Mouse (Mus musculus) liver, embryonic 15.5 days (tissue): ENCODE measurements around the gene Tmem41b. TPM values are rescaled to one million over a fixed set of nuclear protein-coding genes. Genes with fewer than 3 reads are reported as not detected.
A peak's percentile ranks its signal among the peaks of the same experiment; 100 is the strongest.

Experiments used
- ATAC-seq: fragments of 200-750 bp; cut with Nextera tagmentation; 2 replicates; pipeline ENCODE4 v1.8.0; 2017; ENCODE audit warnings: moderate number of reproducible peaks, mild to moderate bottlenecking, moderate library complexity; ENCODE audit not compliant: insufficient read depth
- H3K27ac ChIP-seq: fragments of 300-500 bp; sonication (generic); replicated peaks from 2 replicates; pipeline ENCODE4 v1.5.1; 2015; ENCODE audit warnings: mild to moderate bottlenecking, inconsistent platforms
- H3K27me3 ChIP-seq: fragments of 300-500 bp; sonication (generic); 2 replicates; pipeline ENCODE4 v1.6.1; 2015; ENCODE audit warnings: mild to moderate bottlenecking, inconsistent platforms
- H3K36me3 ChIP-seq: fragments of 300-500 bp; sonication (generic); replicated peaks from 2 replicates; pipeline ENCODE4 v1.6.1; 2015; ENCODE audit warnings: moderate library complexity, mild to moderate bottlenecking, inconsistent platforms
- H3K4me1 ChIP-seq: fragments of 300-500 bp; sonication (generic); replicated peaks from 2 replicates; pipeline ENCODE4 v1.6.1; 2015; ENCODE audit warnings: inconsistent platforms
- H3K4me2 ChIP-seq: fragments of 300-500 bp; sonication (generic); 2 replicates; pipeline ENCODE4 v1.6.1; 2015; ENCODE audit warnings: moderate library complexity, mild to moderate bottlenecking, inconsistent platforms
- H3K4me3 ChIP-seq: fragments of 300-500 bp; sonication (generic); replicated peaks from 2 replicates; pipeline ENCODE4 v1.5.1; 2015; ENCODE audit warnings: mild to moderate bottlenecking, inconsistent platforms
- H3K9ac ChIP-seq: fragments of 300-500 bp; sonication (generic); 2 replicates; pipeline ENCODE4 v1.6.1; 2015; ENCODE audit warnings: moderate library complexity, mild to moderate bottlenecking, inconsistent platforms
- H3K9me3 ChIP-seq: fragments of 300-500 bp; sonication (generic); replicated peaks from 2 replicates; pipeline ENCODE4 v1.6.1; 2016; ENCODE audit warnings: inconsistent platforms
- WGBS: fragments of 180-500 bp; shearing (Covaris S2); methylation state at CpG from one replicate; pipeline ENCODE4 v1.1.7; 2015; ENCODE audit warnings: mixed read lengths; ENCODE audit not compliant: insufficient replicate concordance; 5-methylcytosine and 5-hydroxymethylcytosine counted together
- polyA plus RNA-seq: library from polyadenylated mRNA; unstranded; fragments of >200 nt; fragmentation: Nextera tagmentation; extraction: Ambion mirVana; gene quantifications from 2 replicates; pipeline ENCODE4 v1.2.1, GENCODE M21; 2015

The Tmem41b gene
- polyA plus RNA-seq, 1 experiment from 2014 or later: 27.9 TPM

DNA sequence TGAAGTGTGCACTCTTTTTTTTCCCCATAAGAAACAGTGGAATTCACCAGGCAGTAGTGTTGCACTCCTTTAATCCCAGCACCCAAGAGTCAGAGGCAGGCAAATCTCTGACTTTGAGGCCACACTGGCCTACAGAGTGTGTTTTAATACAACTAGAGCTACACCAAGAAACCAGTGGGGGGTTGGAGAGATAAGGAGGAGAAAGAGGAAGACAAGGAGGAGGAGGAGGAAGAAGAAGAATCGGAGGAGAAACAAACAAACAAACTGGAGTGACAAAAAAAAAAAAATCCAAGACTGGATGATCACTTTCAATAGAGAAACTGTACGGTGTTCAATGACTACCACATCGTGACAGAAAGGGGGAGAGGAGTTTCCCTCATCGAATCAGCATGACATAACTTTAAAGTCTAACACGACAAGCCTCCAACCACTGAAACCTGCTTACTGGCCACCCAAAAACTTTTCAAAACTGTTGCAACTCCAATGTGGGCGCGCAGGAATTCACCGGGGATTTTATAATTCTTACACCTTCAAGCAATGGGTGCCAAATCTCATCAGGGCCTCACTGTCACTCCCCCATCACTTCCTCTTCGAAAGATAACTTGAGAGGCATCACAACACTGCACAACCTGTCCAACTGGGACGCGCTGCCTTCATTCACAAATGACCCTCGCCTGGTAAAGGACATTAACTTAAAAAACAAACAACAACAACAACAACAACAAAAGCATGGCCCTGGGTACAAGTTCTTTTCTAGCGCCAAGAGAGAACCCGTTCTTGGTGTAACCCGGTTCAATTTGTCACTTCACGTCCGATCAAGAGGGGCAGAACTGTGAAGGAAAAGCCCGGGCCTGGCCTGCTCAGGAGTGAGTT lies 27.6 kb downstream of the Tmem41b start:
- peaks cover 55% of the 10 kb centered on the region for H3K4me1 ChIP-seq
- H3K36me3 ChIP-seq: no peaks in the 10 kb centered on the region
- 2% methylated on average over 18 of the region's 18 CpGs for WGBS
- H3K9me3 ChIP-seq: no peaks in the 10 kb centered on the region
- peak; percentile 36 for ATAC-seq
- peak overlapping the region; percentile 89 for H3K4me2 ChIP-seq
- peak overlapping the region; percentile 78 for H3K4me3 ChIP-seq
- H3K9ac ChIP-seq: peak overlapping the region; percentile 88
- H3K27me3 ChIP-seq: peaks cover 16% of the 10 kb centered on the region; the same call in 1 of the 2 replicates
- H3K27ac ChIP-seq: peak overlapping the region; percentile 81

DNA sequence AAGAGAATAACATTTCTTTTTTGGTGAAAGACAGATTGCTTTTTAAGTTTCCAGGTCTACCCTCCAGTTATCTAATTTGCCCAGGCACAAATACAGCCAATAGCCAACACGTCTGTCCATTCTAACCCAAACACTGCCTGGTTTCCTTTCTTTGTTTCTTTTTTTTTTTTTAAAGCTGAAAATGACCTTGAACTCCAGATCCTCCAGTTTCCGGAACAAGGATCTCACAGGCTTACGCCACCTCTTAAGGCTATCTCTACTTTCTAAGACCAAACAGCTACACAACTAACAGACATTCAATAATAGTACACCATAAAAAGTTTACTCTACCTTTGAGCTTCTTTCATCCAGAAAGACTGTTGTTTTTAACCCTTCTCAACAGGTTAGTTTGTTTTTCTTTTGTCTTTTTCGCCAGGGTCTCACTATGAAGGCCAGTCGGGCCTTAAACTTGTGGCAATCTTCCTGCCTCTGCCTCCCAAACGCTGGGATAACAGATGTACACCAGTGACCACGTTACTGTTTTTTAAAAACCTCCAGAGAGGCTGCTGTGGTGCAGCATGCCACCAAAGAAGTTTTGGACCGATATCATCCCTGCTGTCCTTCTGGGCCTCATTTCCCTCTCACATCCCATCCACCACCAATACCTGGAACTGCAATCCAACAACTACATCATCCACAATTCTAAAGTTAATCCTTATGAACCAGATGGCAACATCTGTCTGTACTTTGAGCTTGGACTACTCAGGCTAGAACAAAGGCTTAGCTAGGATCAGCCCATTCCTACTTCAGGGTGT lies 28.5 kb downstream of the Tmem41b start:
- H3K4me2 ChIP-seq: peak overlapping the region; percentile 89
- no peaks in the 10 kb centered on the region for H3K36me3 ChIP-seq
- peak overlapping the region; percentile 78; the same call in 1 of the 2 replicates for H3K4me3 ChIP-seq
- no peak for ATAC-seq
- peaks cover 55% of the 10 kb centered on the region for H3K4me1 ChIP-seq
- H3K9me3 ChIP-seq: no peaks in the 10 kb centered on the region
- H3K9ac ChIP-seq: no peak overlapping the region
- H3K27me3 ChIP-seq: peaks cover 16% of the 10 kb centered on the region; the same call in 1 of the 2 replicates
- H3K27ac ChIP-seq: no peak overlapping the region
- 62% methylated on average over 8 of the region's 8 CpGs for WGBS

DNA sequence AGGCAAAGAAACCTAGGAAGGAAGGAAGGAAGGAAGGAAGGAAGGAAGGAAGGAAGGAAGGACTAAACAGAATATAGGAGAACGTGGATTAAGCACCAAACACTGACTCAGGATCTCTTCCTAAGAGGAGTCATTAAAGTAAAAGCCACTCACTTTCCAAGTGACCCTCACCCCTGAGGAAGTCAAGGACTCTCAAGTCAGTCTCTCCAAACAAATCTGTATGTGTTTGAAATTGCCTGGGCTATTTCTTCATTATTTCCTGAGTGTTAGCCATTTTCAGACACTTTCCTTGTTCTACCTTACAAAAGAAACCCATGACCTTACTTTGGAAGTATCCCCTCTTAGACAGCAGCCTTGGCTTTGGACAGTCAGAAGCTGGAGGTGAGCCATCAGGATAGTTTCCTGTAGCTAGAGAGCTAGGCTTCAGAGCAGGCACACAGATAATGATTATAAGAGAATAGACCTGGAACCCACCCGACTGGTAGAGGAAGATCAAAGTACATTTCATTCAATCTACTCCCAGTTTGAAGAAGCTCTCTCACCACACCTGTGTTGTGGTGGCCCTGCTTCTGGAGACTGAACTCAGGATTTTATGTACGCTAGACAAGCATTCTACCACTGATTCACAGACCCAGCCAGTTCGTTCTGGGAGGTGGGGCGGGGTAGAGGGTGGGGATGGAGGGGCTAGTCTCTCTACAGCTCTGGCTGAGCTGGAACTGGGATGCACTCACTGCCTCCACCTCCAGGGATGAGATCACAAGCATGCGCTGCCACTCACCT lies 31.9 kb downstream of the Tmem41b start:
- H3K4me1 ChIP-seq: peaks cover 48% of the 10 kb centered on the region
- H3K36me3 ChIP-seq: no peaks in the 10 kb centered on the region
- H3K4me3 ChIP-seq: no peak overlapping the region
- H3K4me2 ChIP-seq: no peak overlapping the region
- 52% methylated on average over 6 of the region's 6 CpGs for whole genome bisulfite sequencing
- H3K27ac ChIP-seq: no peak overlapping the region
- H3K27me3 ChIP-seq: no peaks in the 10 kb centered on the region
- H3K9me3 ChIP-seq: no peaks in the 10 kb centered on the region
- H3K9ac ChIP-seq: no peak overlapping the region
- no peak for ATAC-seq

DNA sequence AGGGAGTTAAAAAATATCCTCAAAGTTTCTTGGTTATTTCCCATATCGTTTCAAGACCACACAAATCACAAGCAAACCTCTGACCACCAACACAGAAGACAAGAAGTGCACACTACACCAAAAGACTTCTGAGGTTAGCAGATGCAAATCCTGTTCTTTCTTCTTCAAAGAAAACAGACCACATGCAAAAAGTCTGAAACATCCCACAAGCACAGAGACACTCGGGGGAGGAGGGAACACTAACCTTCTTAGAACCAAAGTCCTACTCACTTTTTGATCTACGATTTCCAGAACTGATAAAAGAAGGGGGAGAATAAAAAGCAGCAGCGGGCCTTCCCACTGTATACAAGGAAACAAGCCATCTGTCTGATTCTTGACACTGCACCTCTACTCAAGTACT lies 35.4 kb downstream of the Tmem41b start:
- Histone ChIP-seq H3K4me2 (no peak overlapping the region), H3K9me3 (no peaks in the 10 kb centered on the region), H3K36me3 (no peaks in the 10 kb centered on the region), H3K4me1 (peaks cover 17% of the 10 kb centered on the region), H3K4me3 (no peak overlapping the region), H3K27ac (no peak overlapping the region), H3K27me3 (no peaks in the 10 kb centered on the region), H3K9ac (no peak overlapping the region)
- WGBS: 54% methylated on average over 4 of the region's 4 CpGs
- no peak for ATAC-seq

DNA sequence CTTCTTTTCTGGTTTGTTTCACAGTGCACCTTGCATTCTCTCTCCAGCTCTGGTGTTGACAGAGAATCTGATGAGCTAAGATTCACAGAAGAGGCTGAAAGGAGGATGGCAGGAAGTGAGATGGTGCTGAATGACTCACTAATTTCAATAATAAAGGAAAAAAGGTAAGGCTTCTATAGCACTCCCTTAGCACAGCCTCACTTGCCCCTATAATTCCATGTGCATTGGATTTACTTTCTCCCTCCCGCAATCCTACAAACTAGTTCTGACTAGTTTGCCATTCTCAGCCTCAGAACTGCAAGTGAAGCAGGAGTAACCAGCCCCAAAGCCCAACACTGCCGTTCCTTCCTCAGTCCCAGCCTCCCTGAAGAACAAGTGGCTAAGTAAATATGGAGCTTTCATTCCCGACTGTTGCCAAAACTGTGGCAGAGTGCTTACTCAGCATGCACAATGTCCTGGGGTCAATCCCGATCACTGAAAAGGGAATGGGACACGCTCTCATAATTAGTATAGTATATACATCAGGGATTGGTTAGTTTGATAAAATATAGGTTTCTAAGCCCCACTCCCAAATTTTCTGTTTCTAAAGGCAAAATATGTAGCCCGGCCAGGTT lies 42.2 kb downstream of the Tmem41b start:
- H3K9me3 ChIP-seq: no peaks in the 10 kb centered on the region
- no peak overlapping the region for H3K27ac ChIP-seq
- no peak for ATAC-seq
- peaks cover 8% of the 10 kb centered on the region; the same call in 1 of the 2 replicates for H3K4me1 ChIP-seq
- no peak overlapping the region for H3K4me3 ChIP-seq
- H3K27me3 ChIP-seq: no peaks in the 10 kb centered on the region
- no peak overlapping the region for H3K4me2 ChIP-seq
- H3K36me3 ChIP-seq: no peaks in the 10 kb centered on the region
- WGBS: 65% methylated on average over 6 of the region's 6 CpGs
- H3K9ac ChIP-seq: no peak overlapping the region

DNA sequence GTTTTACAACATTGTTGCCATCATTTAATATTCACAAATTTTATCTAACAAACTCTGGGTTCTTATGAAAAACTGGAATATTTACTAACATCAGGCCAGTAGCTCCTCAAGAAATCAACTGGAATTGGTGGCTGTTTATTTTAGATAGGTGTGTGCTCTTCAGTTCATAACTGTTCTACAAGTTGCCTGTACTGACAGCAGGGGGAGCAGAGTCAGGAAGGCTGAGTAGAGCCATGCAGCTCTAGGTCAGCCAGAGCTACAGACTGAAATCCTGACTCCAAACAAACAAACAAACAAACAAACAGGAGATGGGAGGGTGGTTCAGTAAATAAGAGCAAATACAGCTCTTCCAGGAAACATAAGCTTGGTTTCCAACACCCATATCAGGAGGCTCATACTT lies 57.1 kb downstream of the Tmem41b start:
- no peaks in the 10 kb centered on the region for H3K4me1 ChIP-seq
- no peaks in the 10 kb centered on the region for H3K9me3 ChIP-seq
- H3K4me3 ChIP-seq: no peak overlapping the region
- H3K9ac ChIP-seq: no peak overlapping the region
- no peak overlapping the region for H3K4me2 ChIP-seq
- ATAC-seq: no peak
- H3K36me3 ChIP-seq: peaks cover 15% of the 10 kb centered on the region
- no peak overlapping the region for H3K27ac ChIP-seq
- no peaks in the 10 kb centered on the region for H3K27me3 ChIP-seq

DNA sequence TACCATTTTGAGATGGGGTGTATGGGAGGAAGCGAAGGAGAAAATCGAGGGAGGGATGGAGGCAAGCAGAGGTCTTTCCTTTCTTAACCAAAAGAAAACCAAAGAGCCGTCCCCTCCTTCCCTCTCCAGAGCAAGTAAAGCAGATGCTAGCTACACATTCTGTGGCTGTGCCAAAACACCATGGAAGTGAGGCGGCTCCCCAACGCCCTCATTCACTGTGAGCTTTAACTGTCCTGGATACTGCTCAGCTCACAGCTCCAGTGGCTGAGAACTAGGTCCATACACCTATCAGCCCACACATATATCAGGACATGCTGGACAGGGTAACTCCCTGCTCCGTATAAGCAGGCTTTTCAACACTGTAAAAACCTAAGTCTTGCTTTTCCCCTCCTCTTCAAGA lies 58.4 kb downstream of the Tmem41b start:
- Histone ChIP-seq H3K36me3 (peaks cover 7% of the 10 kb centered on the region), H3K4me1 (no peaks in the 10 kb centered on the region), H3K4me2 (no peak overlapping the region), H3K9ac (no peak overlapping the region), H3K9me3 (no peaks in the 10 kb centered on the region), H3K27me3 (no peaks in the 10 kb centered on the region), H3K4me3 (no peak overlapping the region), H3K27ac (no peak overlapping the region)
- 75% methylated on average over 6 of the region's 6 CpGs for WGBS
- no peak for ATAC-seq

DNA sequence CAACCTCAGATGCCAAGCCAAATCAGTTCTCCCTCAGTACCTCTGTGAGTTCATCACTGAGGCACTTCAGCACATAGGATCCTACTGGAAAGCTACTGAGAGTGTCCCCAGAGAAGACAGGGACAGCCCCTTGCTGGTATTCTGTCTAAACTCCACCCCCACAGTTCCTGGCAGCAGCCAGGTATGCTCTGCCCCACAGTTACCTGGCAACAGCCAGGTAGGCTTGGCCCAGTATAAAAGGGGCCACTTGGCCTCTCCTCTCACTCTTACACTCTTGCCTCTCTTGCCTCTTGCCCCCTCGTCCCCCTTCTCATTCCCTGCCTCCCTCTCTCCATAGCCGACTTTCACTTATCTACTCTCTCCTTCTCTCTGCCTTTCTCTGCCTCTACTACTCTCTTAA lies 61.8 kb downstream of the Tmem41b start:
- no peak overlapping the region for H3K4me2 ChIP-seq
- H3K4me3 ChIP-seq: no peak overlapping the region
- H3K9me3 ChIP-seq: no peaks in the 10 kb centered on the region
- H3K27me3 ChIP-seq: no peaks in the 10 kb centered on the region
- 41% methylated on average over 2 of the region's 2 CpGs for WGBS
- no peaks in the 10 kb centered on the region; the same call in 1 of the 2 replicates for H3K4me1 ChIP-seq
- no peak overlapping the region for H3K9ac ChIP-seq
- no peak for ATAC-seq
- no peak overlapping the region for H3K27ac ChIP-seq
- H3K36me3 ChIP-seq: peaks cover 19% of the 10 kb centered on the region

DNA sequence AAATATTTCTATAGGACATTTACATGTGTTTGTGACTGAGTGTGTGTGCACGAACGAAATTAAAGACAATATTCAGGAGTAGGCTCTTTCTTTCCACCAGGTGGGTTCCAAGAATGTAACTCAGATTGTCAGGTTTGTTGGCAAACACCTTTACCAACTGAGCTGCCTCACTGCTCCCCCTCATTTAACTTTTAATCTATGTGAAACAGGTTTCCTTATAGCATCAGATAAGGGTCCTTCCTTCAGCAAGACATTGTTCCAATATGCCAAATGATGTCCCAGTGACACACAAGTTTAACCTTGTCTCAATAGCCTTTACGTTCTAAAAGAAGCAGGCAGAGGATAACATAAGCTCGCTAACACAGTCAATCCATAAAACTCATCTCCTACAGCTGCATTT lies 63.8 kb downstream of the Tmem41b start:
- WGBS: 65% methylated on average over 4 of the region's 4 CpGs
- no peak overlapping the region for H3K4me2 ChIP-seq
- no peak for ATAC-seq

More for the DNA sequence above, 63.8 kb downstream of the Tmem41b start:
- no peak overlapping the region for H3K9ac ChIP-seq
- no peaks in the 10 kb centered on the region; the same call in 1 of the 2 replicates for H3K4me1 ChIP-seq
- H3K4me3 ChIP-seq: no peak overlapping the region
- H3K36me3 ChIP-seq: peaks cover 31% of the 10 kb centered on the region
- no peaks in the 10 kb centered on the region for H3K9me3 ChIP-seq
- H3K27ac ChIP-seq: no peak overlapping the region
- H3K27me3 ChIP-seq: no peaks in the 10 kb centered on the region
